ENCODE assay signal across 13 mouse cellular contexts in genomic region chrX:104013318-104013811, GRCm38 (mm10). TPM values are rescaled to one million over a fixed set of nuclear protein-coding genes. Genes with fewer than 3 reads are reported as not detected.
DNase-seq lines count a peak whose midpoint lies in the region; ATAC-seq and TF ChIP-seq lines count a peak whose summit lies in the region.
"Had no signal": no experiment of that assay in that cellular context is flagged by ENCODE, and none has a peak within 500 bp of the region (broad histone marks: within the 10 kb centered on the region; RNA-seq: fewer than 3 reads in every experiment).

No protein-coding gene starts in this region.

- no peak overlapping the region for H3K4me2 ChIP-seq in forebrain, embryonic 12.5 days
- H3K4me2 ChIP-seq: midbrain, embryonic 11.5 days had no signal

- H3K27me3 ChIP-seq in kidney, adult 2 months (replicated peaks; ENCODE audit: control insufficient read depth, insufficient read depth, low read length): no peaks in the 10 kb centered on the region
- H3K27me3 ChIP-seq in forebrain, embryonic 12.5 days: peaks cover 12% of the 10 kb centered on the region

- no peak overlapping the region for H3K9ac ChIP-seq in forebrain, embryonic 12.5 days

- H3K9me3 ChIP-seq in forebrain, embryonic 12.5 days: no peaks in the 10 kb centered on the region

- no peak for TF ChIP-seq CTCF in kidney, adult 2 months (conservative IDR thresholded peaks at IDR 0.05; ENCODE audit: insufficient read depth, insufficient read length, low read depth, low read length)

- no peak overlapping the region for H3K27ac ChIP-seq in kidney, adult 2 months (ENCODE audit: insufficient read depth, low read depth, low read length)
- no peak overlapping the region for H3K27ac ChIP-seq in forebrain, embryonic 12.5 days

- 42% methylated on average over 4 of the region's 4 CpGs for WGBS in kidney, adult 2 months
- WGBS in forebrain, embryonic 12.5 days: 75% methylated on average over 4 of the region's 4 CpGs

- ATAC-seq in megakaryocyte, adult 5-6 weeks (ENCODE audit: poor library complexity, severe bottlenecking): peak; percentile 66
- no peak for ATAC-seq in forebrain, embryonic 12.5 days (ENCODE audit: low FRiP score)

- TF ChIP-seq POLR2A in kidney, adult 2 months (IDR thresholded peaks at IDR 0.05; ENCODE audit: low read depth, low read length): no peak

- H3K36me3 ChIP-seq in kidney, adult 2 months (ENCODE audit: control insufficient read depth, insufficient read depth, low read length): no peaks in the 10 kb centered on the region
- no peaks in the 10 kb centered on the region for H3K36me3 ChIP-seq in forebrain, embryonic 12.5 days (replicated peaks)

- no peaks in the 10 kb centered on the region for H3K4me1 ChIP-seq in kidney, adult 2 months (ENCODE audit: control insufficient read depth, insufficient read depth, low read length)
- no peaks in the 10 kb centered on the region for H3K4me1 ChIP-seq in forebrain, embryonic 12.5 days

- no peak overlapping the region for H3K4me3 ChIP-seq in kidney, adult 2 months (ENCODE audit: insufficient read depth, low read depth, low read length)
- no peak overlapping the region for H3K4me3 ChIP-seq in forebrain, embryonic 12.5 days (replicated peaks)

- peak; percentile 28 for DNase-seq in kidney, adult 2 months
- DNase-seq in kidney, adult 8-10 months: no peak
- DNase-seq in NIH3T3 (ENCODE audit: low read depth): peak; percentile 1
- DNase-seq in heart, postnatal 4 days: peak; percentile 25
- DNase-seq in right cerebral cortex, adult 2 months (ENCODE audit: low spot score in 2 of 2): no peak
- DNase-seq in ovary, postnatal 14 days (ENCODE audit: low spot score): no peak
- DNase-seq: adrenal gland, postnatal 25 days; gastrocnemius, postnatal 36 days; layer of hippocampus, postnatal 36 days; right cerebral cortex, postnatal 25 days had no signal

RNA-seq across cellular contexts. Expression of gene Rlim, which starts 32.3 kb away (rescaled TPM):
- 4.8 and 7.1 TPM in 2 replicates for polyA plus RNA-seq in kidney, adult 2 months (2012; rRNA removed)
- 10 to 100 TPM; 46.3 to 50.0 TPM for total RNA-seq in heart, postnatal 4 days (2021)
- 41.1 and 43.5 TPM in 2 replicates for total RNA-seq in megakaryocyte, adult 5-6 weeks (2015)
- 69.1 and 89.8 TPM in 2 replicates for total RNA-seq in megakaryocyte, adult 5-6 weeks (2017)
- 45.7 and 49.3 TPM in 2 replicates for polyA plus RNA-seq in forebrain, embryonic 12.5 days (2016; fragmentation: Nextera tagmentation; extraction: Ambion mirVana)

Comparison
In these comparisons a context has a peak if more than half of its experiments do, and no peak if none do; other contexts are left out.
1. DNase-seq: peak in kidney, adult 2 months (single experiment), NIH3T3 (single experiment) and heart, postnatal 4 days (single experiment); none in kidney, adult 8-10 months (0 of 2), right cerebral cortex, adult 2 months (0 of 2) and ovary, postnatal 14 days (single experiment).